Mouse (Mus musculus): ENCODE measurements around the gene Pacrg. TPM values are rescaled to one million over a fixed set of nuclear protein-coding genes. Genes with fewer than 3 reads are reported as not detected.

Pacrg gene
- total RNA-seq, 2 experiments from 2014 or later = 10.6 to 13.6 TPM

GRCm38 (mm10) chr17:10635470-10635869 is 204.6 kb downstream of the Pacrg start:
- intact Hi-C loops (cut with DNase I) = no loop called here
- DNase-seq (ENCODE audit: extremely low spot score in 1 of 2, low spot score in 2 of 2) = no peak

- no peak for DNase-seq (ENCODE audit: extremely low spot score in 1 of 2, low spot score in 2 of 2)
- intact Hi-C loops (cut with DNase I) = no loop called here
These were observed 205.1 kb downstream of the Pacrg start for GRCm38 (mm10) chr17:10635046-10635445.

- intact Hi-C loops (cut with DNase I) = no loop called here
- no peak for DNase-seq (ENCODE audit: extremely low spot score in 1 of 2, low spot score in 2 of 2)
These were observed 206.3 kb downstream of the Pacrg start for GRCm38 (mm10) chr17:10633769-10634168.

GRCm38 (mm10) chr17:10628240-10628639 is 211.9 kb downstream of the Pacrg start:
- intact Hi-C loops (cut with DNase I) = no loop called here
- no peak for DNase-seq (ENCODE audit: extremely low spot score in 1 of 2, low spot score in 2 of 2)

- DNase-seq (ENCODE audit: extremely low spot score in 1 of 2, low spot score in 2 of 2) = no peak
- intact Hi-C loops (cut with DNase I) = no loop called here
These were observed 212.6 kb downstream of the Pacrg start for GRCm38 (mm10) chr17:10627476-10627875.

GRCm38 (mm10) chr17:10626299-10627095 is 213.6 kb downstream of the Pacrg start:
- DNase-seq (ENCODE audit: extremely low spot score in 1 of 2, low spot score in 2 of 2) = no peak

GRCm38 (mm10) chr17:10624699-10625424 is 215.2 kb downstream of the Pacrg start:
- no peak for DNase-seq (ENCODE audit: extremely low spot score in 1 of 2, low spot score in 2 of 2)
- intact Hi-C loops (cut with DNase I) = no loop called here

More at GRCm38 (mm10) chr17:10626299-10627095, 213.6 kb downstream of the Pacrg start:
- intact Hi-C loops (cut with DNase I) = no loop called here

- intact Hi-C loops (cut with DNase I) = no loop called here
- no peak for DNase-seq (ENCODE audit: extremely low spot score in 1 of 2, low spot score in 2 of 2)
These were observed 219.5 kb downstream of the Pacrg start for GRCm38 (mm10) chr17:10620621-10621020.

GRCm38 (mm10) chr17:10619881-10620280 is 220.2 kb downstream of the Pacrg start:
- intact Hi-C loops (cut with DNase I) = no loop called here
- peak in 1 of 2 experiments; percentile 11 for DNase-seq (ENCODE audit: extremely low spot score in 1 of 2, low spot score in 2 of 2)

- DNase-seq (ENCODE audit: extremely low spot score in 1 of 2, low spot score in 2 of 2) = no peak
These were observed 222.5 kb downstream of the Pacrg start for GRCm38 (mm10) chr17:10617656-10618055.

GRCm38 (mm10) chr17:10615611-10616010 is 224.5 kb downstream of the Pacrg start:
- intact Hi-C loops (cut with DNase I) = no loop called here
- no peak for DNase-seq (ENCODE audit: extremely low spot score in 1 of 2, low spot score in 2 of 2)

More at GRCm38 (mm10) chr17:10617656-10618055, 222.5 kb downstream of the Pacrg start:
- intact Hi-C loops (cut with DNase I) = no loop called here

- DNase-seq (ENCODE audit: extremely low spot score in 1 of 2, low spot score in 2 of 2) = no peak
- intact Hi-C loops (cut with DNase I) = no loop called here
These were observed 225.4 kb downstream of the Pacrg start for GRCm38 (mm10) chr17:10614696-10615095.

- intact Hi-C loops (cut with DNase I) = no loop called here
- no peak for DNase-seq (ENCODE audit: extremely low spot score in 1 of 2, low spot score in 2 of 2)
These were observed 228.5 kb downstream of the Pacrg start for GRCm38 (mm10) chr17:10611626-10612025.

- intact Hi-C loops (cut with DNase I) = no loop called here
- no peak for DNase-seq (ENCODE audit: extremely low spot score in 1 of 2, low spot score in 2 of 2)
These were observed 232.0 kb downstream of the Pacrg start for GRCm38 (mm10) chr17:10608146-10608545.

- no peak for DNase-seq (ENCODE audit: extremely low spot score in 1 of 2, low spot score in 2 of 2)
- intact Hi-C loops (cut with DNase I) = no loop called here
These were observed 234.0 kb downstream of the Pacrg start for GRCm38 (mm10) chr17:10606090-10606489.

GRCm38 (mm10) chr17:10597741-10598140 is 242.4 kb downstream of the Pacrg start:
- DNase-seq (ENCODE audit: extremely low spot score in 1 of 2, low spot score in 2 of 2) = no peak
- intact Hi-C loops (cut with DNase I) = no loop called here

- intact Hi-C loops (cut with DNase I) = no loop called here
- no peak for DNase-seq (ENCODE audit: extremely low spot score in 1 of 2, low spot score in 2 of 2)
These were observed 250.5 kb downstream of the Pacrg start for GRCm38 (mm10) chr17:10589604-10590003.

GRCm38 (mm10) chr17:10588922-10589400 is 251.2 kb downstream of the Pacrg start:
- intact Hi-C loops (cut with DNase I) = no loop called here
- DNase-seq (ENCODE audit: extremely low spot score in 1 of 2, low spot score in 2 of 2) = no peak

GRCm38 (mm10) chr17:10583301-10583700 is 256.8 kb downstream of the Pacrg start:
- DNase-seq (ENCODE audit: extremely low spot score in 1 of 2, low spot score in 2 of 2) = no peak
- intact Hi-C loops (cut with DNase I) = no loop called here

GRCm38 (mm10) chr17:10575306-10575705 is 264.8 kb downstream of the Pacrg start:
- no peak for DNase-seq (ENCODE audit: extremely low spot score in 1 of 2, low spot score in 2 of 2)
- intact Hi-C loops (cut with DNase I) = no loop called here

Data from left cerebral cortex, postnatal 10 days (tissue).